Mouse (Mus musculus): ENCODE data around the gene Dagla. TPM values are rescaled to one million over a fixed set of nuclear protein-coding genes. Genes with fewer than 3 reads are reported as not detected.

Gene Dagla
- polyA plus RNA-seq, 1 experiment from 2014 or later, result 2.4 TPM

DNA sequence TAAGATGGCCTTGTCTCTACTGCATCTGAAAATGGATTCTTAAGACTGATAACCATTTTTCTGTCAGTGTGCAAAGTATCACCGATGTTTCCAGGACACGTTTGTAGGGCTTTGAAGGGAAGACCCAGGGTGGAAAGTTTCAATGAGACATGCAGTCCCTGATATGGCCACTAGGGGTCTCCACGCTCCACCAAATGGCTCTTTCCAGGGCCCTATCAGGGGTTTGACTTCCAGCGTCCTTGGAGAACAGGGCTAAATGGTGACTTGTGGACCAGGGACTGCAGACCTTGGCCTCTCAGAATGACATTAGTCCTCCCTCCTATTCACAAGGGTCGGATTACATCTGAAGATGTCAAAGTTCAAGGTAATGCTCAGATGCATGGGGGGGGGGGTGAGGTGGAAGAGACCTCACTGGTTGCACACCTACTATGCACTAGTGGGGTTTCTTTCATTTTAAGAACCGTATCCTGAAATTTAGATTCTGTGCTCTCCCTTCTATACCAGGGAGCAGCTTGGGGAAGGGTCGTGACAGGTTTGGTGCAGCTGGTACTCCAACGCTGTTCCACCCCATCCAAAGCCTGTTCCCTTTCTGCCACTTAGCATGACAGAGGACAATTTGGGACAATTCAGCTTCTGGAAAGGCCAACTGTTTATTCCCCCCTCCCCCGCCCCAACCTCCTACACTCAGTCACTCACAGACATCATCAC, 29.0 kb upstream of the Dagla start:
- no peaks in the 10 kb centered on the region for H3K9me3 ChIP-seq
- H3K9ac ChIP-seq, result no peak overlapping the region
- no peak overlapping the region for H3K4me2 ChIP-seq
- no peak overlapping the region for H3K27ac ChIP-seq
- peaks cover 11% of the 10 kb centered on the region for H3K27me3 ChIP-seq
- no peak; the same call in 1 of the 2 replicates for ATAC-seq (ENCODE audit: insufficient number of reproducible peaks, insufficient read depth, low FRiP score, low TSS enrichment, low read depth)
- no peaks in the 10 kb centered on the region for H3K36me3 ChIP-seq
- no peaks in the 10 kb centered on the region for H3K4me1 ChIP-seq
- H3K4me3 ChIP-seq, result no peak overlapping the region
- 34% methylated on average over 9 of the region's 9 CpGs for WGBS

DNA sequence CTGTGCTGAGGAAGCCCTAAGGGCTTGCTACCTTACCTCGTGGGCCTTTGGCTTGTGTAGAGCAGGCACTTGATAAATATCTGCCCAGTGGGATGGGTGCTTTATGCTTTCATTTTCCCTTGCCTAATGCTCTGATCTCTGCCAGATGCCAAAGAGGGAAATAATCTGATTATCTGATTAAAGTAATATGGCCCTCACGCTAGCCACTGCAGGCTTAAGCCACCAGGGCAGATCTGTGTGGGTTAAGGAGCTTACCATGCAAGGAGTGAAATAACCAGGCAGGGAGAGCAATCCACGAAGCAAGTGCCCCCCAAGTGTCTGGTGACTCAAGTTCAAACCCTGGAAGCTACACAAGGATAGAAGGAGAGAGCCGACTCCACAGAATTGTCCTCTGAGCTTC, 27.0 kb upstream of the Dagla start:
- ATAC-seq (ENCODE audit: insufficient number of reproducible peaks, insufficient read depth, low FRiP score, low TSS enrichment, low read depth), result no peak
- Histone ChIP-seq H3K27me3 (peaks cover 5% of the 10 kb centered on the region; the same call in 1 of the 2 replicates), H3K27ac (no peak overlapping the region), H3K4me3 (no peak overlapping the region), H3K4me2 (no peak overlapping the region), H3K36me3 (no peaks in the 10 kb centered on the region), H3K4me1 (no peaks in the 10 kb centered on the region), H3K9ac (no peak overlapping the region), H3K9me3 (no peaks in the 10 kb centered on the region)
- WGBS, result 56% methylated on average over 4 of the region's 4 CpGs

DNA sequence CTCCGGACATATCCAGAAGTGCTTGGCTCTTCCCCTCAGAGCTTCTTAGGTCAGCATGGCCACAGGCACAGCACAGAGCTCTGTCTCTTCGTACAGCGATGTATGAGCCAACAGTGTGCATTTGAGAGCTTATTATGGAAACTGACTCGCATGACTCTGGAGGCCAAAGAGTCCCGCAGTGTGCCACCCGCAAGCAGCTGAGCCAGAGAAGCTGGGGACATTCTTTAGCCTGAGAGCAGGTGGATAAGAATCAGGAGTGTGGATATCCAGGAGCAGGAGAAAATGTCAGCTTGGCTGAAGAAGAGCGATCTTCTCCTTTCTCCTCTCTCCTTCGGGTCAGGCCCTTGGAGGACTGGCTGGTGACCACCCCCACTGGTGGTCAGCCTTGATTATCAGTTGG, 24.4 kb upstream of the Dagla start:
- H3K4me1 ChIP-seq, result no peaks in the 10 kb centered on the region
- no peaks in the 10 kb centered on the region for H3K27me3 ChIP-seq
- H3K36me3 ChIP-seq, result no peaks in the 10 kb centered on the region
- no peaks in the 10 kb centered on the region for H3K9me3 ChIP-seq
- no peak overlapping the region for H3K27ac ChIP-seq
- H3K9ac ChIP-seq, result no peak overlapping the region
- no peak overlapping the region for H3K4me3 ChIP-seq
- no peak for ATAC-seq (ENCODE audit: insufficient number of reproducible peaks, insufficient read depth, low FRiP score, low TSS enrichment, low read depth)
- WGBS, result 84% methylated on average over 8 of the region's 8 CpGs
- H3K4me2 ChIP-seq, result no peak overlapping the region

- Histone ChIP-seq H3K27me3 (no peaks in the 10 kb centered on the region), H3K27ac (no peak overlapping the region), H3K36me3 (no peaks in the 10 kb centered on the region), H3K4me3 (no peak overlapping the region), H3K4me1 (no peaks in the 10 kb centered on the region), H3K9ac (no peak overlapping the region), H3K9me3 (no peaks in the 10 kb centered on the region), H3K4me2 (no peak overlapping the region)
- ATAC-seq (ENCODE audit: insufficient number of reproducible peaks, insufficient read depth, low FRiP score, low TSS enrichment, low read depth), result no peak
- WGBS, result 64% methylated on average over 3 of the region's 3 CpGs
Observed at GRCm38 (mm10) chr19:10326609-10327008, 21.9 kb upstream of the Dagla start.

- no peak for ATAC-seq (ENCODE audit: insufficient number of reproducible peaks, insufficient read depth, low FRiP score, low TSS enrichment, low read depth)
- no peaks in the 10 kb centered on the region for H3K36me3 ChIP-seq
- no peaks in the 10 kb centered on the region for H3K9me3 ChIP-seq
- 71% methylated on average over 5 of the region's 5 CpGs for WGBS
- H3K27me3 ChIP-seq, result no peaks in the 10 kb centered on the region
- no peak overlapping the region for H3K9ac ChIP-seq
- no peak overlapping the region for H3K27ac ChIP-seq
- no peaks in the 10 kb centered on the region for H3K4me1 ChIP-seq
- no peak overlapping the region for H3K4me2 ChIP-seq
- H3K4me3 ChIP-seq, result no peak overlapping the region
Observed at GRCm38 (mm10) chr19:10323860-10324259, 19.2 kb upstream of the Dagla start.

- WGBS, result 41% methylated on average over 9 of the region's 9 CpGs
- H3K27me3 ChIP-seq, result no peaks in the 10 kb centered on the region
- H3K9me3 ChIP-seq, result no peaks in the 10 kb centered on the region
- H3K4me2 ChIP-seq, result no peak overlapping the region
- H3K27ac ChIP-seq, result no peak overlapping the region
- no peak overlapping the region for H3K9ac ChIP-seq
- no peaks in the 10 kb centered on the region for H3K36me3 ChIP-seq
- H3K4me1 ChIP-seq, result no peaks in the 10 kb centered on the region
- no peak for ATAC-seq (ENCODE audit: insufficient number of reproducible peaks, insufficient read depth, low FRiP score, low TSS enrichment, low read depth)
- H3K4me3 ChIP-seq, result no peak overlapping the region
Observed at GRCm38 (mm10) chr19:10323362-10323837, 18.7 kb upstream of the Dagla start.

- Histone ChIP-seq H3K9ac (no peak overlapping the region), H3K4me2 (no peak overlapping the region), H3K27me3 (no peaks in the 10 kb centered on the region), H3K36me3 (no peaks in the 10 kb centered on the region), H3K4me1 (no peaks in the 10 kb centered on the region), H3K4me3 (no peak overlapping the region), H3K9me3 (no peaks in the 10 kb centered on the region), H3K27ac (no peak overlapping the region)
- 53% methylated on average over 4 of the region's 4 CpGs for WGBS
- no peak for ATAC-seq (ENCODE audit: insufficient number of reproducible peaks, insufficient read depth, low FRiP score, low TSS enrichment, low read depth)
Observed at GRCm38 (mm10) chr19:10317795-10318194, 13.1 kb upstream of the Dagla start.

GRCm38 (mm10) chr19:10317358-10317757, 12.7 kb upstream of the Dagla start:
- H3K4me3 ChIP-seq, result no peak overlapping the region
- H3K36me3 ChIP-seq, result no peaks in the 10 kb centered on the region
- H3K9ac ChIP-seq, result no peak overlapping the region
- H3K4me1 ChIP-seq, result no peaks in the 10 kb centered on the region
- H3K27me3 ChIP-seq, result no peaks in the 10 kb centered on the region
- no peaks in the 10 kb centered on the region for H3K9me3 ChIP-seq
- H3K27ac ChIP-seq, result no peak overlapping the region
- ATAC-seq (ENCODE audit: insufficient number of reproducible peaks, insufficient read depth, low FRiP score, low TSS enrichment, low read depth), result no peak
- WGBS, result 79% methylated on average over 2 of the region's 2 CpGs
- no peak overlapping the region for H3K4me2 ChIP-seq

DNA sequence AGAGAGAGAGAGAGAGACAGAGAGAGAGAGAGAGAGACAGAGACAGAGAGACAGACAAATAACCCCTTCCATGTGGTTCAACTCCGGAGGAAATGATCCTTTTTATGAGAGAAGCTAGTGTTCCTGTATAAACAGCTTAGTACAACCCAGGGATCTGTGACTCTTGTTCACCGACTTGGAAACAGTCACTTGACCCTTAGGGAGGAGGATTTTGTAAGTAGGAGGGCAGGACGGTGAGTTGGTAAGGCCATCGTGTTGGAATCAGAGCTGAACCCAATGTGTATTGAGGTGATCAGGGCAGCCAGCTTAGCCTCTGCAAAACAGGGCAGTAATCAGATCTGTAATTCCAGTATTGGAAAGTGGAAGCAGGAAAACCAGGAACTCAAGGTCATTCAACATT, 12.3 kb upstream of the Dagla start:
- H3K9me3 ChIP-seq, result no peaks in the 10 kb centered on the region
- no peaks in the 10 kb centered on the region for H3K36me3 ChIP-seq
- H3K27me3 ChIP-seq, result no peaks in the 10 kb centered on the region
- no peak overlapping the region for H3K9ac ChIP-seq
- no peak overlapping the region for H3K27ac ChIP-seq
- WGBS, result 61% methylated on average over 4 of the region's 4 CpGs
- no peaks in the 10 kb centered on the region for H3K4me1 ChIP-seq
- no peak for ATAC-seq (ENCODE audit: insufficient number of reproducible peaks, insufficient read depth, low FRiP score, low TSS enrichment, low read depth)
- no peak overlapping the region for H3K4me3 ChIP-seq
- H3K4me2 ChIP-seq, result no peak overlapping the region

GRCm38 (mm10) chr19:10312072-10312471, 7.4 kb upstream of the Dagla start:
- Histone ChIP-seq H3K36me3 (no peaks in the 10 kb centered on the region), H3K4me3 (no peak overlapping the region), H3K4me2 (no peak overlapping the region), H3K4me1 (peaks cover 11% of the 10 kb centered on the region), H3K9me3 (no peaks in the 10 kb centered on the region), H3K27ac (no peak overlapping the region), H3K9ac (no peak overlapping the region), H3K27me3 (no peaks in the 10 kb centered on the region)
- 68% methylated on average over 8 of the region's 8 CpGs for WGBS
- ATAC-seq (ENCODE audit: insufficient number of reproducible peaks, insufficient read depth, low FRiP score, low TSS enrichment, low read depth), result no peak

GRCm38 (mm10) chr19:10308990-10309389, 4.3 kb upstream of the Dagla start:
- peaks cover 23% of the 10 kb centered on the region for H3K4me1 ChIP-seq
- no peaks in the 10 kb centered on the region for H3K36me3 ChIP-seq
- H3K4me3 ChIP-seq, result no peak overlapping the region
- ATAC-seq (ENCODE audit: insufficient number of reproducible peaks, insufficient read depth, low FRiP score, low TSS enrichment, low read depth), result no peak
- no peaks in the 10 kb centered on the region for H3K9me3 ChIP-seq
- H3K4me2 ChIP-seq, result no peak overlapping the region
- H3K27me3 ChIP-seq, result peaks cover 5% of the 10 kb centered on the region; the same call in 1 of the 2 replicates
- no peak overlapping the region for H3K27ac ChIP-seq
- no peak overlapping the region for H3K9ac ChIP-seq
- WGBS, result 52% methylated on average over 2 of the region's 2 CpGs

- no peak for ATAC-seq (ENCODE audit: insufficient number of reproducible peaks, insufficient read depth, low FRiP score, low TSS enrichment, low read depth)
- H3K9ac ChIP-seq, result no peak overlapping the region
- no peaks in the 10 kb centered on the region for H3K9me3 ChIP-seq
- H3K27ac ChIP-seq, result no peak overlapping the region
- H3K4me1 ChIP-seq, result peaks cover 23% of the 10 kb centered on the region
- H3K27me3 ChIP-seq, result peaks cover 5% of the 10 kb centered on the region; the same call in 1 of the 2 replicates
- WGBS, result 24% methylated on average over 6 of the region's 6 CpGs
- H3K36me3 ChIP-seq, result no peaks in the 10 kb centered on the region
- no peak overlapping the region for H3K4me3 ChIP-seq
- H3K4me2 ChIP-seq, result no peak overlapping the region
Observed at GRCm38 (mm10) chr19:10307941-10308340, 3.3 kb upstream of the Dagla start.
